Mouse (Mus musculus): ENCODE results near the gene Zfp72. TPM values are rescaled to one million over a fixed set of nuclear protein-coding genes. Genes with fewer than 3 reads are reported as not detected.

Zfp72 gene
- polyA plus RNA-seq, 1 experiment: 0.48 TPM

- peaks cover 100% of the 10 kb centered on the region for H3K79me2 ChIP-seq (ENCODE audit: control insufficient read depth, insufficient read depth)
- H3ac ChIP-seq (ENCODE audit: control insufficient read depth, insufficient read length, low read depth): peak within 1 kb of the TSS; percentile 85
- H3K27me3 ChIP-seq (ENCODE audit: control insufficient read depth, insufficient read depth, insufficient read length): no peaks in the 10 kb centered on the region
- peak within 1 kb of the TSS; percentile 53 for H3K4me3 ChIP-seq (ENCODE audit: insufficient read depth, poor library complexity, severe bottlenecking)
- TF ChIP-seq CTCF (IDR thresholded peaks at IDR 0.05; ENCODE audit: control insufficient read depth, insufficient read depth, insufficient read length) (no peak), MYOG (IDR thresholded peaks at IDR 0.05; ENCODE audit: control insufficient read depth, extremely low read depth, insufficient read length) (no peak), MYOD1 (IDR thresholded peaks at IDR 0.05; ENCODE audit: control insufficient read depth, insufficient read length, low read depth) (no peak), USF1 (IDR thresholded peaks at IDR 0.05; ENCODE audit: low read depth) (no peak), FOSL1 (IDR thresholded peaks at IDR 0.05; ENCODE audit: insufficient read depth, low read length, poor library complexity, severe bottlenecking) (no peak), MAX (IDR thresholded peaks at IDR 0.05) (no peak), CEBPB (IDR thresholded peaks at IDR 0.05; ENCODE audit: low read depth) (no peak)
- H3K79me3 ChIP-seq (ENCODE audit: low read depth): peaks cover 82% of the 10 kb centered on the region
- peaks cover 21% of the 10 kb centered on the region for H3K36me3 ChIP-seq (ENCODE audit: control insufficient read depth, insufficient read depth)
Measured at GRCm38 (mm10) chr13:74349566-74350434, 40.8 kb downstream of the Zfp72 start, which contains the start of the genes Sdha and Ccdc127. Gene Sdha, minus strand, starts transcription at chr13:74350280. Gene Ccdc127, plus strand, starts transcription at chr13:74350309.

- no peak for TF ChIP-seq MYOG (IDR thresholded peaks at IDR 0.05; ENCODE audit: control insufficient read depth, extremely low read depth, insufficient read length)
- TF ChIP-seq USF1 (IDR thresholded peaks at IDR 0.05; ENCODE audit: low read depth): no peak
- no peak for TF ChIP-seq CTCF (IDR thresholded peaks at IDR 0.05; ENCODE audit: control insufficient read depth, insufficient read depth, insufficient read length)
- Histone ChIP-seq H3K79me3 (ENCODE audit: low read depth) (peaks cover 9% of the 10 kb centered on the region), H3K79me2 (ENCODE audit: control insufficient read depth, insufficient read depth) (peaks cover 16% of the 10 kb centered on the region), H3K4me3 (ENCODE audit: insufficient read depth, poor library complexity, severe bottlenecking) (no peak overlapping the region), H3K27me3 (ENCODE audit: control insufficient read depth, insufficient read depth, insufficient read length) (no peaks in the 10 kb centered on the region), H3ac (ENCODE audit: control insufficient read depth, insufficient read length, low read depth) (no peak overlapping the region), H3K36me3 (ENCODE audit: control insufficient read depth, insufficient read depth) (peaks cover 67% of the 10 kb centered on the region)
Measured at GRCm38 (mm10) chr13:74341036-74341435, 49.6 kb downstream of the Zfp72 start.

GRCm38 (mm10) chr13:74329321-74329720 lies 61.3 kb downstream of the Zfp72 start:
- no peak for TF ChIP-seq MYOG (IDR thresholded peaks at IDR 0.05; ENCODE audit: control insufficient read depth, extremely low read depth, insufficient read length)
- no peak for TF ChIP-seq USF1 (IDR thresholded peaks at IDR 0.05; ENCODE audit: low read depth)
- no peak for TF ChIP-seq CEBPB (IDR thresholded peaks at IDR 0.05; ENCODE audit: low read depth)
- Histone ChIP-seq H3K36me3 (ENCODE audit: control insufficient read depth, insufficient read depth) (peaks cover 82% of the 10 kb centered on the region), H3K4me3 (ENCODE audit: insufficient read depth, poor library complexity, severe bottlenecking) (no peak overlapping the region), H3K79me2 (ENCODE audit: control insufficient read depth, insufficient read depth) (no peaks in the 10 kb centered on the region), H3K79me3 (ENCODE audit: low read depth) (no peaks in the 10 kb centered on the region), H3K27me3 (ENCODE audit: control insufficient read depth, insufficient read depth, insufficient read length) (no peaks in the 10 kb centered on the region), H3ac (ENCODE audit: control insufficient read depth, insufficient read length, low read depth) (no peak overlapping the region)

Small RNA genes lying within 50 kb of the gene (microRNA-seq; reads per million reads assigned to microRNA genes)
- not detected for gene Mir692-3 (ENCODE audit: borderline microRNAs expressed)

Other genes starting within 250 kb of the Zfp72 start
- 22.8 TPM for gene Exoc3, start 182.1 kb downstream of the Zfp72 start, polyA plus RNA-seq (2012; fragmentation: generic; extraction: Trizol)
- 2.0 TPM for gene Ahrr, start 98.5 kb downstream of the Zfp72 start, polyA plus RNA-seq (2012; fragmentation: generic; extraction: Trizol)
- gene Pdcd6, start 73.3 kb downstream of the Zfp72 start, polyA plus RNA-seq (2012; fragmentation: generic; extraction: Trizol): 98.2 TPM
- gene Sdha, start 40.6 kb downstream of the Zfp72 start, polyA plus RNA-seq (2012; fragmentation: generic; extraction: Trizol): 166 TPM
- gene Ccdc127, start 40.5 kb downstream of the Zfp72 start, polyA plus RNA-seq (2012; fragmentation: generic; extraction: Trizol): 27.2 TPM
- 0.01 TPM for gene Lrrc14b, start 26.8 kb downstream of the Zfp72 start, polyA plus RNA-seq (2012; fragmentation: generic; extraction: Trizol)
- 452 TPM for gene Ftl1-ps1, start 8.9 kb upstream of the Zfp72 start, polyA plus RNA-seq (2012; fragmentation: generic; extraction: Trizol)
- 2.5 TPM for gene Zfp825, start 103.2 kb upstream of the Zfp72 start, polyA plus RNA-seq (2012; fragmentation: generic; extraction: Trizol)
- gene Erap1, start 248.7 kb upstream of the Zfp72 start, polyA plus RNA-seq (2012; fragmentation: generic; extraction: Trizol): 5.5 TPM

All from C2C12 (cell line).